Mouse (Mus musculus): ENCODE data around the gene 1700012P22Rik.

DNA sequence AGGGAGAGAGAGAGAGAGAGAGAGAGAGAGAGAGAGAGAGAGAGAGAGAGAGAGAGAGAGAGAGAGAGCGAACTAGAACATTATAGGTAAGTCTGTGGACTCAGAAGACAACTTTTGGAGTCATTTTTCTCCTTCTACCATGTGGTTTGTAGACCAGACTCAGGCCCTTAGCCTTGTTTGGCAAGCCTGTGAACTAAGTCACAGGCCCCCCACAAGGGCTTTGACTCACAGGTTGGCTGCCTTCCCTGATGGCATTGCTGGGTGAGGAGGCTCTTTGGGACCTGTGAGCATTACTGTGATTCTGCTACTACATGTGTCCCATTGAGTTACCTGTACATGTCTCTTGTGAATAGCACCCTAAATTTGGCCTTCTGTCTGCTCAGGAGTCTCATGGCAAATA is 29.5 kb upstream of the 1700012P22Rik start:
- no peak for TF ChIP-seq POLR2A (IDR thresholded peaks at IDR 0.05; ENCODE audit: control insufficient read depth, extremely low read depth, insufficient read depth, low read length, poor library complexity)
- TF ChIP-seq CTCF (IDR thresholded peaks at IDR 0.05; ENCODE audit: borderline replicate concordance, control insufficient read depth, extremely low read depth, insufficient read depth, low read length, poor library complexity) = no peak
